Mouse (Mus musculus) adrenal gland, postnatal 0 days (tissue): ENCODE results near the gene Enkd1. TPM values are rescaled to one million over a fixed set of nuclear protein-coding genes. Genes with fewer than 3 reads are reported as not detected.

ENCODE experiments used
- polyA plus RNA-seq: library from polyadenylated mRNA; unstranded; fragments of >200 nt; fragmentation: Nextera tagmentation; extraction: Ambion mirVana; gene quantifications from 2 replicates; pipeline ENCODE4 v1.2.1, GENCODE M21; 2015

Gene Enkd1
- 7.5 and 8.4 TPM in 2 replicates for polyA plus RNA-seq

GRCm38 (mm10) chr8:105707498-105708403 is at the start of gene Enkd1, which contains the start of gene 4933405L10Rik:
Gene Enkd1 (minus strand): TSS chr8:105708210.
Gene 4933405L10Rik (plus strand): TSS chr8:105707655.

GRCm38 (mm10) chr8:105700966-105701824 is 6.8 kb downstream of the Enkd1 start, which contains the start of the genes Acd and Pard6a:
Gene Acd (minus strand): TSS chr8:105701102.
Gene Pard6a (plus strand): TSS chr8:105701148.

GRCm38 (mm10) chr8:105685796-105686308 is 22.2 kb downstream of the Enkd1 start, which contains the start of gene Carmil2:
Gene Carmil2 (plus strand): TSS chr8:105686274.

Other genes starting within 250 kb of the Enkd1 start
- gene Tppp3, start 236.7 kb downstream of the Enkd1 start, polyA plus RNA-seq: 223 and 469 TPM in 2 replicates
- gene Zdhhc1, start 211.3 kb downstream of the Enkd1 start, polyA plus RNA-seq: 23.7 and 25.9 TPM in 2 replicates
- 2.4 and 3.1 TPM in 2 replicates for gene Hsd11b2, start 189.5 kb downstream of the Enkd1 start, polyA plus RNA-seq
- gene Atp6v0d1, start 142.2 kb downstream of the Enkd1 start, polyA plus RNA-seq: 91.9 and 92.7 TPM in 2 replicates
- 18.0 and 19.1 TPM in 2 replicates for gene Ripor1, start 103.0 kb downstream of the Enkd1 start, polyA plus RNA-seq
- gene Ctcf, start 71.6 kb downstream of the Enkd1 start, polyA plus RNA-seq: 43.0 and 59.4 TPM in 2 replicates
- gene Agrp, start 70.8 kb downstream of the Enkd1 start, polyA plus RNA-seq: 2.8 and 3.9 TPM in 2 replicates
- gene Carmil2, start 21.9 kb downstream of the Enkd1 start, polyA plus RNA-seq: 2.6 and 5.1 TPM in 2 replicates
- 29.3 and 36.4 TPM in 2 replicates for gene Acd, start 7.1 kb downstream of the Enkd1 start, polyA plus RNA-seq
- 18.6 and 19.0 TPM in 2 replicates for gene Pard6a, start 7.1 kb downstream of the Enkd1 start, polyA plus RNA-seq
- gene 4933405L10Rik, start 555 bp downstream of the Enkd1 start, polyA plus RNA-seq: 0.12 TPM in 1 of 2 replicates, not detected in the other
- 8.5 and 9.6 TPM in 2 replicates for gene Gfod2, start 50.5 kb upstream of the Enkd1 start, polyA plus RNA-seq
- gene Ranbp10, start 119.1 kb upstream of the Enkd1 start, polyA plus RNA-seq: 6.8 and 10.9 TPM in 2 replicates
- gene Tsnaxip1, start 119.5 kb upstream of the Enkd1 start, polyA plus RNA-seq: not detected in 2 replicates
- gene Cenpt, start 145.1 kb upstream of the Enkd1 start, polyA plus RNA-seq: 16.6 and 19.3 TPM in 2 replicates
- gene Thap11, start 146.9 kb upstream of the Enkd1 start, polyA plus RNA-seq: 51.8 and 59.6 TPM in 2 replicates
- 101 and 117 TPM in 2 replicates for gene Nutf2, start 152.4 kb upstream of the Enkd1 start, polyA plus RNA-seq
- 15.2 and 20.9 TPM in 2 replicates for gene Edc4, start 172.7 kb upstream of the Enkd1 start, polyA plus RNA-seq
- 0.32 and 1.0 TPM in 2 replicates for gene Nrn1l, start 185.4 kb upstream of the Enkd1 start, polyA plus RNA-seq
- gene Pskh1, start 192.2 kb upstream of the Enkd1 start, polyA plus RNA-seq: 20.7 and 26.6 TPM in 2 replicates
- gene Ctrl, start 225.7 kb upstream of the Enkd1 start, polyA plus RNA-seq: 0.88 and 1.1 TPM in 2 replicates
- 96.9 and 99.9 TPM in 2 replicates for gene Psmb10, start 230.2 kb upstream of the Enkd1 start, polyA plus RNA-seq
- 6.5 and 7.3 TPM in 2 replicates for gene Lcat, start 235.2 kb upstream of the Enkd1 start, polyA plus RNA-seq